Mouse (Mus musculus) NIH3T3 (cell line): ENCODE results near the gene Kirrel2.
A peak's percentile ranks its signal among the peaks of the same experiment; 100 is the strongest.

Experiments used
- DNase-seq: peaks from one replicate; pipeline ENCODE4 v3.0.0-alpha.2; 2012; ENCODE audit warnings: low read depth

Gene Kirrel2

GRCm38 (mm10) chr7:30450241-30450640 is 7.2 kb downstream of the Kirrel2 start:
- no peak for DNase-seq

- no peak for DNase-seq
Observed at GRCm38 (mm10) chr7:30444971-30445751, 12.3 kb downstream of the Kirrel2 start, which contains the start of gene Aplp1. Aplp1 (minus strand) TSS chr7:30445535.

- DNase-seq, result no peak
Observed at GRCm38 (mm10) chr7:30444154-30444970, 13.1 kb downstream of the Kirrel2 start.

- no peak for DNase-seq
Observed at GRCm38 (mm10) chr7:30443696-30444095, 13.8 kb downstream of the Kirrel2 start.

GRCm38 (mm10) chr7:30440697-30441096 is 16.8 kb downstream of the Kirrel2 start:
- DNase-seq, result peak; percentile 66

GRCm38 (mm10) chr7:30439734-30440133 is 17.8 kb downstream of the Kirrel2 start:
- no peak for DNase-seq

- DNase-seq, result no peak
Observed at GRCm38 (mm10) chr7:30436879-30437278, 20.6 kb downstream of the Kirrel2 start.

GRCm38 (mm10) chr7:30435156-30435555 is 22.3 kb downstream of the Kirrel2 start:
- no peak for DNase-seq

- DNase-seq, result no peak
Observed at GRCm38 (mm10) chr7:30434701-30435100, 22.8 kb downstream of the Kirrel2 start.

GRCm38 (mm10) chr7:30434238-30434637 is 23.3 kb downstream of the Kirrel2 start:
- peak; percentile 79 for DNase-seq

GRCm38 (mm10) chr7:30431793-30432192 is 25.7 kb downstream of the Kirrel2 start:
- DNase-seq, result peak; percentile 93

- DNase-seq, result peak; percentile 93
Observed at GRCm38 (mm10) chr7:30430191-30430590, 27.3 kb downstream of the Kirrel2 start.

- DNase-seq, result no peak
Observed at GRCm38 (mm10) chr7:30429327-30429726, 28.2 kb downstream of the Kirrel2 start.

- DNase-seq, result no peak
Observed at GRCm38 (mm10) chr7:30423071-30423641, 34.3 kb downstream of the Kirrel2 start.

- DNase-seq, result no peak
Observed at GRCm38 (mm10) chr7:30422560-30422959, 34.9 kb downstream of the Kirrel2 start.

GRCm38 (mm10) chr7:30421890-30422435 is 35.5 kb downstream of the Kirrel2 start:
- DNase-seq, result peak; percentile 71

GRCm38 (mm10) chr7:30421175-30421889 is 36.2 kb downstream of the Kirrel2 start, which contains the start of gene Nfkbid:
Nfkbid (plus strand) TSS chr7:30421732.
- no peak for DNase-seq

- no peak for DNase-seq
Observed at GRCm38 (mm10) chr7:30420673-30421072, 36.8 kb downstream of the Kirrel2 start.

GRCm38 (mm10) chr7:30419561-30420499 is 37.7 kb downstream of the Kirrel2 start, which contains the start of gene Hcst:
Hcst (minus strand) TSS chr7:30419854.
- DNase-seq, result no peak

- DNase-seq, result no peak
Observed at GRCm38 (mm10) chr7:30417856-30418255, 39.6 kb downstream of the Kirrel2 start.
